Mouse (Mus musculus) heart, adult 2 months (tissue): Measurements from ENCODE around the gene Tacc2. TPM values are rescaled to one million over a fixed set of nuclear protein-coding genes. Genes with fewer than 3 reads are reported as not detected.

Source experiments
- DNase-seq, 2 experiments: peaks; one replicate each; pipeline ENCODE4 v3.0.0; 2021
- H3K27ac ChIP-seq: fragments of 200-600 bp; 2 replicates; pipeline ENCODE4 v1.8.1; 2022
- H3K27me3 ChIP-seq: fragments of 200-500 bp; 2 replicates; pipeline ENCODE4 v1.6.1; 2012; ENCODE audit warnings: mild to moderate bottlenecking, low read length, inconsistent platforms, mixed read lengths; ENCODE audit not compliant: control insufficient read depth, insufficient read depth
- H3K36me3 ChIP-seq: fragments of 200-500 bp; 2 replicates; pipeline ENCODE4 v1.6.1; 2012; ENCODE audit warnings: low read length, inconsistent platforms; ENCODE audit not compliant: control insufficient read depth, insufficient read depth
- H3K4me1 ChIP-seq: fragments of 200-500 bp; 2 replicates; pipeline ENCODE4 v1.6.1; 2011; ENCODE audit warnings: low read length; ENCODE audit not compliant: control insufficient read depth, insufficient read depth
- H3K4me3 ChIP-seq: fragments of 200-600 bp; 2 replicates; pipeline ENCODE4 v1.8.1; 2022
- H3K79me2 ChIP-seq: fragments of 200-500 bp; replicated peaks from 2 replicates; pipeline ENCODE4 v1.6.1; 2012; ENCODE audit warnings: mild to moderate bottlenecking, inconsistent platforms, low read length, moderate library complexity, mixed read lengths; ENCODE audit not compliant: control insufficient read depth, insufficient read depth
- H3K9ac ChIP-seq: fragments of 200-500 bp; 2 replicates; pipeline ENCODE4 v1.6.1; 2012; ENCODE audit warnings: low read depth, mild to moderate bottlenecking, control low read depth, inconsistent platforms, low read length, mixed read lengths
- CTCF ChIP-seq: fragments of 200-600 bp; IDR thresholded peaks from 2 replicates; pipeline ENCODE4 v1.8.1; 2022; ENCODE audit warnings: antibody characterized with exemption, mild to moderate bottlenecking, moderate library complexity
- EP300 ChIP-seq: fragments of 200-500 bp; IDR thresholded peaks from 2 replicates; pipeline ENCODE4 v1.6.1; 2011; ENCODE audit warnings: low read depth, low read length, control low read depth; ENCODE audit not compliant: insufficient read depth
- POLR2A ChIP-seq: fragments of 200-500 bp; IDR thresholded peaks from 2 replicates; pipeline ENCODE4 v1.6.1; 2011; ENCODE audit warnings: mild to moderate bottlenecking, low read depth, low read length, control low read depth; ENCODE audit not compliant: insufficient read depth
- WGBS: fragments of 180-500 bp; shearing (Covaris S2); methylation state at CpG from one replicate; pipeline ENCODE4 v1.1.7; 2018; 5-methylcytosine and 5-hydroxymethylcytosine counted together
- intact Hi-C: fragments of 180-260 bp; cut with DNase I; formaldehyde crosslinking; loops from one replicate; pipeline ENCODE4 v1.15.1; 2025
- polyA plus RNA-seq: library from polyadenylated mRNA; depleted of rRNA; stranded (reverse); fragments of >200 nt; gene quantifications from 2 replicates; pipeline ENCODE4 v1.2.3, GENCODE M21; 2012
- total RNA-seq, 2 experiments: library from RNA; stranded (reverse); gene quantifications; 2 replicates each; pipeline ENCODE4 v1.2.3; 2021

Tacc2 gene
- total and polyA plus RNA-seq, 3 experiments: 117 to 480 (median 339) TPM

- Histone ChIP-seq H3K27me3 (no peaks in the 10 kb centered on the region), H3K9ac (no peak overlapping the region), H3K79me2 (no peaks in the 10 kb centered on the region), H3K36me3 (no peaks in the 10 kb centered on the region; the same call in none of the 2 replicates), H3K27ac (peak overlapping the region; percentile 57), H3K4me3 (no peak overlapping the region), H3K4me1 (peaks cover 11% of the 10 kb centered on the region)
- DNase-seq: no peak
- TF ChIP-seq CTCF: no peak
- TF ChIP-seq POLR2A: no peak
- TF ChIP-seq EP300: no peak
- intact Hi-C loops: loop anchor here (5.0 kb wide), 1 partner anchor 43 kb away; no protein-coding TSS in a partner anchor
- 39% methylated on average over 16 of the region's 16 CpGs for WGBS
Observed at GRCm38 (mm10) chr7:130719931-130720598, 142.8 kb downstream of the Tacc2 start.

- DNase-seq: no peak
- Histone ChIP-seq H3K4me1 (peaks cover 14% of the 10 kb centered on the region), H3K27me3 (no peaks in the 10 kb centered on the region), H3K79me2 (no peaks in the 10 kb centered on the region), H3K27ac (peak overlapping the region; percentile 57), H3K36me3 (no peaks in the 10 kb centered on the region; the same call in none of the 2 replicates), H3K9ac (no peak overlapping the region), H3K4me3 (no peak overlapping the region)
- TF ChIP-seq CTCF (no peak), POLR2A (no peak), EP300 (no peak)
- intact Hi-C loops: no loop called here
- 65% methylated on average over 9 of the region's 9 CpGs for WGBS
Observed at GRCm38 (mm10) chr7:130720646-130721335, 143.6 kb downstream of the Tacc2 start.

- Histone ChIP-seq H3K27me3 (no peaks in the 10 kb centered on the region), H3K4me1 (peaks cover 24% of the 10 kb centered on the region), H3K9ac (no peak overlapping the region), H3K36me3 (no peaks in the 10 kb centered on the region; the same call in none of the 2 replicates), H3K4me3 (no peak overlapping the region), H3K79me2 (no peaks in the 10 kb centered on the region), H3K27ac (no peak overlapping the region)
- intact Hi-C loops: loop anchor here (5.0 kb wide), 1 partner anchor 34 kb away; no protein-coding TSS in a partner anchor
- DNase-seq: no peak
- TF ChIP-seq CTCF (no peak), POLR2A (no peak), EP300 (no peak)
- 32% methylated on average over 3 of the region's 3 CpGs for WGBS
Observed at GRCm38 (mm10) chr7:130726185-130726584, 148.9 kb downstream of the Tacc2 start.

- TF ChIP-seq EP300 (no peak), POLR2A (no peak), CTCF (no peak)
- peak in 1 of 2 experiments; percentile 14 for DNase-seq
- H3K4me3 ChIP-seq: no peak overlapping the region
- H3K9ac ChIP-seq: no peak overlapping the region
- intact Hi-C loops: loop anchor here (5.0 kb wide), 1 partner anchor 35 kb away; no protein-coding TSS in a partner anchor
- H3K36me3 ChIP-seq: no peaks in the 10 kb centered on the region; the same call in none of the 2 replicates
- peaks cover 21% of the 10 kb centered on the region for H3K4me1 ChIP-seq
- no peaks in the 10 kb centered on the region for H3K79me2 ChIP-seq
- WGBS: 23% methylated on average over 8 of the region's 8 CpGs
- H3K27me3 ChIP-seq: no peaks in the 10 kb centered on the region
- no peak overlapping the region for H3K27ac ChIP-seq
Observed at GRCm38 (mm10) chr7:130726724-130727422, 149.6 kb downstream of the Tacc2 start.

GRCm38 (mm10) chr7:130727560-130727959 is 150.3 kb downstream of the Tacc2 start:
- Histone ChIP-seq H3K36me3 (peaks cover 2% of the 10 kb centered on the region), H3K27ac (no peak overlapping the region)
- intact Hi-C loops: loop anchor here (5.0 kb wide), 1 partner anchor 35 kb away; no protein-coding TSS in a partner anchor

More at GRCm38 (mm10) chr7:130727560-130727959, 150.3 kb downstream of the Tacc2 start:
- 72% methylated on average over 4 of the region's 4 CpGs for WGBS
- H3K9ac ChIP-seq: no peak overlapping the region
- no peaks in the 10 kb centered on the region for H3K79me2 ChIP-seq
- no peaks in the 10 kb centered on the region for H3K27me3 ChIP-seq
- DNase-seq: no peak
- H3K4me3 ChIP-seq: no peak overlapping the region
- H3K4me1 ChIP-seq: peaks cover 19% of the 10 kb centered on the region
- TF ChIP-seq CTCF (no peak), POLR2A (no peak), EP300 (no peak)
